Mouse (Mus musculus): ENCODE measurements at regions not wholly inside any gene's neighbourhood (a gene's known extent, or its start where the extent isn't known, plus 50 kb on each side); places are given as distances from the start of the nearest gene placed in this dataset.

DNA sequence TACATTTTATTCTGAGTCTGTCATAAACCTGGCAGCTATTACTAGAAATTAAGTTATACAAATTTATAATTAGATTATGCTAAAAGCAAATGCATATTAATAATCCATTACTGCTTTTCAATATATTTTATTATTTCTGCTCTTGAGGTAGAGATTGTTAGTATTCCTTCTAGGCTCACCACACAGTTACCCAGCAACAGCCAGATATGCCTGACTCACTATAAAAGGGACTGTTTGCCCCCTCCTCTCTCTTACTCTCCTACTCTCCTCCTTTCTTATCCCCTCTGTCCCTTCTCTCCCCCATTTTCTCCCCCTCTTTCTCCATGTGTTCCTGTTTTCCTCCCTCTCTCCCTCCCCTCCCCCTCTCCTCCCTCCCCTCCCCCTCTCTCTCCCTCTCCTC, 98.7 kb downstream of the 4930505A04Rik start:
- ATAC-seq: no peak
- Histone ChIP-seq H3K4me3 (replicated peaks) (no peak overlapping the region), H3K9me3 (no peaks in the 10 kb centered on the region)

DNA sequence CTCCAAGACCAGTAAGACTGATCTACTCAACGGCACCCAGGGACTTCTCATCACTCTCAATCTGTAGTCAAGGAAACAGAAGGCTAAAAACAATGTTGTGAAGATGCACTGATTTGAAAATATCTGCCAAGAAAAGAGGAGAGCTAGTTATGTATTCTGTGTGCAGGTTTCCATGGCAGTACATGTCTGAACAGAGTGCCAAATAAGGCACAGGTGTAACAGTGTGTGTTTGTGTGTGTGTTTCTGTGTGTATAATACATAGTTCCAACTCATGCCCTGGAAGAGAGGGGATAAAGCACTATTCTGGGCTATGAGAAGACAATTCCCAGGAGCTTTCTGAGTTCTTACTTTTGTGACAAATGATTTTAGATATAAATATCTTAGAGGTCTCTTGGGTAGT, 99.7 kb downstream of the 4930505A04Rik start:
- no peak for ATAC-seq
- 87% methylated on average over 1 of the region's 1 CpGs for WGBS

More for the DNA sequence above, 98.7 kb downstream of the 4930505A04Rik start:
- Histone ChIP-seq H3K4me2 (replicated peaks) (no peak overlapping the region), H3K4me1 (replicated peaks) (no peaks in the 10 kb centered on the region), H3K36me3 (no peaks in the 10 kb centered on the region), H3K27ac (no peak overlapping the region), H3K27me3 (no peaks in the 10 kb centered on the region), H3K9ac (replicated peaks) (no peak overlapping the region)

DNA sequence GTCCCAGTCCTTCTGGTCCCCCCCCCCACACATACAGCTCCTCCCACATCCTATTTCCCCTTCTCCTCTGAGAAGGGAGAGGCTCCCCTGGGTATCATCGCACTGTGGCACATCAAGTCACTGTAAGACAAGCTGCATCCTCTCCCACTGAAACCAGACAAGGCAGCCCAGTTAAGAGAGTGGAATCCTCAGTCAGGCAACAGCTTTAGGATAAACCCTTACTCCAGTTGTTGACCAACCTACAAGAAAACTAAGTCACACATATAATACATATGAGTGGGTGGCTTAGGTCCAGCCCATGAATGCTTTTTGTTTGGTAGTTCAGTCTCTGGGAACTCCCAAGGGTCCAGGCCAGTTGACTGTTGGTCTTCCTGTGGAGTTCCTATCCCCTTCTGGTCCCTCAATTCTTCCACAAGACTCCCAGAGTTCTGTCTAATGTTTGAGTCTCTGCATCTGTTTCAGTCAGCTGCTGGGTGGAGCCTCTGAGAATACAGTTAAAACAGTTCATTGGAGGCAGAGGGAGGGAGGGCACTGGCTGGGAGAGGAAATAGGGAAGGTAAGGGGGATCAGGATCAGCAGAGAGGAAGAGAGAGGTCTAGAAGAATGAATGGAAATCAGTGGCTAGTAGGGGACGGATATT, 101.7 kb upstream of the Sptbn1 start:
- no peak overlapping the region for H3K9ac ChIP-seq (replicated peaks)
- H3K36me3 ChIP-seq: no peaks in the 10 kb centered on the region
- H3K27me3 ChIP-seq: no peaks in the 10 kb centered on the region
- H3K4me1 ChIP-seq (replicated peaks): no peaks in the 10 kb centered on the region
- no peak overlapping the region for H3K4me3 ChIP-seq (replicated peaks)
- no peak overlapping the region for H3K4me2 ChIP-seq (replicated peaks)
- WGBS: 88% methylated on average over 2 of the region's 2 CpGs
- no peaks in the 10 kb centered on the region for H3K9me3 ChIP-seq
- H3K27ac ChIP-seq: no peak overlapping the region
- no peak for ATAC-seq

More for the DNA sequence above, 99.7 kb downstream of the 4930505A04Rik start:
- Histone ChIP-seq H3K4me3 (replicated peaks) (no peak overlapping the region), H3K4me2 (replicated peaks) (no peak overlapping the region), H3K27ac (no peak overlapping the region), H3K9ac (replicated peaks) (no peak overlapping the region), H3K4me1 (replicated peaks) (no peaks in the 10 kb centered on the region), H3K27me3 (no peaks in the 10 kb centered on the region), H3K9me3 (no peaks in the 10 kb centered on the region), H3K36me3 (no peaks in the 10 kb centered on the region)

DNA sequence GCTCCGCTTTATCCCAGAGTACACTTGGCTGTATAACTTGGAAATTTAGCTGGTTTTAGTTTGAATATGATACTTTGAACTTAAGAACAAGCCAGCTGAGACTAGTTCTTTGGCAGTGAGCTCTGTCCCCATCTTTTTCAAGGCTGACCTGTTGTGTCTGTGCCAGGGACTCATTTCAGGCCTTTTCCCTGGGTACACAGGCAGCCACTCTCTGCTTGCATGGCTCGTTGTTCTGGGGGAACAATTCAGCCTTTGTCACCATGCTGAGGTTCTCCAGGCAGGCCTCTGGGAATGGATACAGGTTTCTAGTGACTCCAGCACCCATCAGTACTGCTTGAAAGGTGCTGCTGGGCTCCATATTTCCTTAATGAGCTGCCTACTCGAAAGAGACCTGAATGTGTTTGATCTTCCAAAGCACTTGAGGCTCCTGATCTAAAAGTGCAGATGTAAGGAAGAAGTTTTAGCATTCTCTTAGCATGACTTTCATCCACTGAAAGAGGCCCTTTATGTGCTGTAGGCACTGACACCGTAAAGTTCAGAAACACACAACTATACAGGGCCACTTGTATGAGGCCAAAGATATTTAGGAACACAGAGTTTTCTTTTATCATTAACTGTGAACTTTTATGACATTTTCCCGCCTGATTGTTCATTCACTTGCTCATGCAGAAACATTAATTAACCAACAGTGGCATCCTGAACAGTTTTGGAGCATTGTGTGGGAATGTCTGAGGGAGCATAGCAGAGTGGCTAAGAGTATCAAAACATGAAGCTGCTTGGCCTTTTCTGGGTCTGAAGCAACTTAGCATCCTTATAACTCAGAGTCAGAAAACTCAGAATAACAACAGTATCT, 99.6 kb upstream of the Sptbn1 start:
- H3K9me3 ChIP-seq: no peaks in the 10 kb centered on the region
- no peak overlapping the region for H3K4me3 ChIP-seq (replicated peaks)
- no peaks in the 10 kb centered on the region for H3K36me3 ChIP-seq
- H3K4me1 ChIP-seq (replicated peaks): no peaks in the 10 kb centered on the region
- H3K4me2 ChIP-seq (replicated peaks): no peak overlapping the region
- 74% methylated on average over 5 of the region's 5 CpGs for WGBS
- H3K9ac ChIP-seq (replicated peaks): no peak overlapping the region
- H3K27ac ChIP-seq: no peak overlapping the region
- H3K27me3 ChIP-seq: no peaks in the 10 kb centered on the region
- ATAC-seq: 0 out of 2 replicates have a peak, but pooled peaks have one; percentile 40

DNA sequence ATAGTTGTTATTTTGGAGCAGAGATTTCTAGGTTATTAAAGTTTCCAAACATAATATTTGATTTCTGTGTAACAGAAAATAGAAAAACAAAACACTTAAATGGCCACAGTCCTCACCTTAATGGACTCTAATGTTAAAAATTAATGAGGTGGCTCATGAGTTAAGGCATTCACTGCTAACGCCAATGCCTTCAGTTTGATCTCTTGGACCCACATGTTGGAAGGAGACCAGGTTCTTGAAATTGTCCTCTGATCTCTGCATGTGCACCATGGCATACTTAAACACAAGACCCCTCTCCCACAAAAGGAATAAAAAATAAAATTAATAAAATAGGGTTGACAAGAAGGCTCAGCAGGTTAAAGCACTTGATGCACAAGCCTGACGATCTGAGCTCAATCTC, 98.5 kb upstream of the Sptbn1 start:
- Histone ChIP-seq H3K4me3 (replicated peaks) (no peak overlapping the region), H3K27me3 (no peaks in the 10 kb centered on the region), H3K9ac (replicated peaks) (no peak overlapping the region), H3K4me1 (replicated peaks) (no peaks in the 10 kb centered on the region), H3K27ac (no peak overlapping the region), H3K4me2 (replicated peaks) (no peak overlapping the region), H3K9me3 (no peaks in the 10 kb centered on the region), H3K36me3 (no peaks in the 10 kb centered on the region)
- WGBS: 91% methylated on average over 2 of the region's 2 CpGs
- no peak for ATAC-seq

DNA sequence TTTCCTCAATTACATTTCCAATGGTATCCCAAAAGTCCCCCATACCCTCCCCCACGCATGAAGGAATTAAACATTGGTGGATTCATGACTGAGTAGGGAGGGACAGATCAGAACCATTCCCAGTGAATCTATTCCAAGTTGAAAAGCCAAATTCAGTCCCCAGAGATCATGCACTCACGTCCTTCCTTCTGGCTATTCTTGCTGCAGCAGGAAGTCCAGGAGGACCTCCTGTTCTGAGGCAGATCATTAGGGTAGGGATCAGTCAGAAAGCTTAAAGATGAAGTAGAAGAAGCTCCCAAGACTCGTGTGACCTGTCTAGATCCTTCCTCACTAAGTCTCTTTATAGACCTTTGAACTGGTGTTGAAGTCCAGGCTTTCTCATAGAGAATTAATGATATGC, 97.0 kb upstream of the Sptbn1 start:
- Histone ChIP-seq H3K9me3 (no peaks in the 10 kb centered on the region), H3K27ac (no peak overlapping the region), H3K4me1 (replicated peaks) (no peaks in the 10 kb centered on the region), H3K4me3 (replicated peaks) (no peak overlapping the region), H3K4me2 (replicated peaks) (no peak overlapping the region), H3K27me3 (no peaks in the 10 kb centered on the region), H3K36me3 (no peaks in the 10 kb centered on the region), H3K9ac (replicated peaks) (no peak overlapping the region)
- ATAC-seq: no peak
- 66% methylated on average over 3 of the region's 3 CpGs for WGBS

DNA sequence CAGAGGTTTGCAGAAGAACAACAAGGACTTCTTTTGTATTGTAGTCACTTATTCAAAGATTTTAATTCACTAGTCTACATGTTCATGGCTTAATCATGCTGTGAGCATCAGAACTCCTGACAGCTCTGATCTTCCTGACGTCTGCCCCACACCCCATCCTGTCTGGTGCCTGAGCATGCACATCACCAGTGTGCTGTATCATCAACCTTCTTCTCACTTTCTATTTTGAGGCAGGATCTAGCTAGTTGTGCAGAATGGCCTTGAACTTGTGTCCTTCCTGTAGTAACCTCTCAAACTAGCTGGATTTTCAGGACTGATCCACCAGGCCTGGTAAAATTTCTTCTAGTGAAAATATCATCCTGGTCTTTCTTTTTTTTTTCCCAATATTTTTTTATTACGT, 96.6 kb upstream of the Sptbn1 start:
- Histone ChIP-seq H3K27me3 (no peaks in the 10 kb centered on the region), H3K4me1 (replicated peaks) (no peaks in the 10 kb centered on the region), H3K9me3 (no peaks in the 10 kb centered on the region), H3K9ac (replicated peaks) (no peak overlapping the region), H3K36me3 (no peaks in the 10 kb centered on the region), H3K27ac (no peak overlapping the region), H3K4me3 (replicated peaks) (no peak overlapping the region), H3K4me2 (replicated peaks) (no peak overlapping the region)
- no peak for ATAC-seq
- 65% methylated on average over 2 of the region's 2 CpGs for WGBS

DNA sequence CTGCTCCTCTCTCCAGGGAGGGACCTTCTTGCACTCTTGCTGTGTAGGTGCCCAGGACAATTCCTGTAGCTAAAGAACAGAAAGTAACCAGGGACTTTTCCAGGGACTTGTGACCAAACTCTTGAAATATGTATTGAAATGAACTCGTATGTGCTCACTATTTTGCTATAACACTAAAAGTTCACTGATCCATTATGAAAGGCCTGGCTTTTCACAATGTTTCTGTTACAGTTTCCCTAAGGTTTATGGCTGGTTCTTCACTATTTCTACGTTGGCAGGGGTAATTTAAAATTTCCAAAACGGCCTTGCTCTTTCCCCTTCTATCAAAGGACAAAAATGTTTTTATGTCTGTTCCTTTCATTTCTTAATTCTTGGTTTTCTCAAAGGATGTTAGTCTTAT, 90.2 kb upstream of the Sptbn1 start:
- 82% methylated on average over 3 of the region's 3 CpGs for WGBS
- H3K4me2 ChIP-seq (replicated peaks): no peak overlapping the region
- ATAC-seq: no peak
- H3K27me3 ChIP-seq: no peaks in the 10 kb centered on the region
- no peak overlapping the region for H3K9ac ChIP-seq (replicated peaks)
- no peaks in the 10 kb centered on the region for H3K36me3 ChIP-seq
- H3K9me3 ChIP-seq: no peaks in the 10 kb centered on the region
- H3K4me3 ChIP-seq (replicated peaks): no peak overlapping the region
- no peaks in the 10 kb centered on the region for H3K4me1 ChIP-seq (replicated peaks)
- H3K27ac ChIP-seq: no peak overlapping the region

DNA sequence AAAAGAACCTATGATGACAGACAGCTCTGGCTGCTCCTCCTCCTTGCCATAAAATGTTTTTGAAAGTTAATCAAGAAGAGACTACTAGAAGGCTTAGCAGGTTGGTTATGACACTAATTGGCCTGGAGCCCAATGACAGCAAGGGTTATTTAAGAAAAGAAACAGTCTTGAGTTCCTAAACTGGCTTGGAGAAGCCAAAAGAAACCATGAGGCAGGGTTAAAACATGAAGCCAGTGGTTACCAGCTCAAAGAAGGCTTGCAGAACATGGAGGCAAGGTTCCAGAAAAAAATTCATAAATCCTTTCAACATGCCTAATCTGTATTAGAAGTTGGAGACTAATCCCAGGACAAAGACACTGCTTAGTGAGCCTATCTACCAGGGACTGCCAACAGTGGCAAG, 87.4 kb upstream of the Sptbn1 start:
- Histone ChIP-seq H3K27ac (no peak overlapping the region), H3K4me2 (replicated peaks) (no peak overlapping the region), H3K4me1 (replicated peaks) (no peaks in the 10 kb centered on the region), H3K4me3 (replicated peaks) (no peak overlapping the region), H3K27me3 (no peaks in the 10 kb centered on the region), H3K9ac (replicated peaks) (no peak overlapping the region), H3K9me3 (no peaks in the 10 kb centered on the region), H3K36me3 (no peaks in the 10 kb centered on the region)
- no peak for ATAC-seq

DNA sequence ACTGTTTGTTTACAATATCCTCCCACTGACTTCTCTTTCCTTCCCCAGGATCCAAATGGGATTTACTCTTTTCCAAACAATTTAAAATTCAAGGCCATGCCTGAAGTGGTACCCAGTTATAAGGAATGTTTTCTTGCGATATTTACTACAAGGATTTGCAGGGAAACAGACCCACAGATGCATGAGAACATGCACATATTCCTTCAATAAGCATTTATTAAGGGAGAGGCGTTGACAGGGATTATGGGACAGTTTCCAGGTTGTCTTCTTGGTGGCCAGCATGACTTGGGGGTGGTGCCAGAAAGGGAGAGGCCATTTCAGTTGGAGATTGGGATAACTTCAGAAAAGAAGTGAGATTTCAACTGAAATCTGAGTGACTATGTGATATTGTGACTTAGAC, 58.4 kb upstream of the Sptbn1 start:
- WGBS: 82% methylated on average over 2 of the region's 2 CpGs
- Histone ChIP-seq H3K4me2 (replicated peaks) (no peak overlapping the region), H3K9me3 (no peaks in the 10 kb centered on the region), H3K4me3 (replicated peaks) (no peak overlapping the region), H3K27ac (no peak overlapping the region), H3K9ac (replicated peaks) (no peak overlapping the region), H3K4me1 (replicated peaks) (no peaks in the 10 kb centered on the region), H3K27me3 (no peaks in the 10 kb centered on the region), H3K36me3 (no peaks in the 10 kb centered on the region)
- no peak for ATAC-seq

All from midbrain, embryonic 13.5 days (tissue).